Mouse (Mus musculus) left cerebral cortex, postnatal 25 days (tissue): ENCODE results near the gene Rad51d. TPM values are rescaled to one million over a fixed set of nuclear protein-coding genes. Genes with fewer than 3 reads are reported as not detected.
"Not testable (repeated sequence)": the region's sequence is repeated elsewhere in the genome, so short reads cannot be mapped to it uniquely, and the experiment has no call there.

Experiments used
- DNase-seq, 2 experiments: peaks; one replicate each; pipeline ENCODE4 v3.0.0; 2022; ENCODE audit warnings: low spot score in 2 of 2, mixed read lengths in 1 of 2
- intact Hi-C: fragments of 180-260 bp; cut with DNase I; formaldehyde crosslinking; loops from one replicate; pipeline ENCODE4 v1.15.1; 2025
- total RNA-seq, 2 experiments: library from RNA; stranded (reverse); gene quantifications; 2 replicates each; pipeline ENCODE4 v1.2.3; 2021

The Rad51d gene
- total RNA-seq, 2 experiments from 2014 or later: 14.1 to 16.6 TPM

DNA sequence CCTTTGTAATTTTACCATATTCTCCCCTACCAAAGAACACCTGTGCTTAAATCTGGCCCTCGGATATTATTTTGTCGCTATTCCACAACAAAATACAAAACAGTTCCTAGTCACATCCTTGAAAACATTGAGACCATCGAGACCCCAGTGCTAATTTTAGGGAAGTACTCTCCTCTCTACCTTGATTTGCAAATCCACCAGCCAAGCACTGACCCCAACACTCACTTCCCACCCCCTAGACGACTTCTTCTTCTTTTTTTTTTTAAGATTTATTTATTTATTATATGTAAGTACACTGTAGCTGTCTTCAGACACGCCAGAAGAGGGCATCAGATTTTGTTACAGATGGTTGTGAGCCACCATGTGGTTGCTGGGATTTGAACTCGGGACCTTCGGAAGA is 56.1 kb downstream of the Rad51d start:
- intact Hi-C loops: not testable (repeated sequence)

GRCm38 (mm10) chr11:82833929-82834328 is 56.5 kb downstream of the Rad51d start:
- no peak for DNase-seq
- intact Hi-C loops: no loop called here

More for the DNA sequence above, 56.1 kb downstream of the Rad51d start:
- not testable (repeated sequence) for DNase-seq

GRCm38 (mm10) chr11:82832402-82832801 is 58.0 kb downstream of the Rad51d start:
- DNase-seq, intact Hi-C loops: not testable (repeated sequence)

DNA sequence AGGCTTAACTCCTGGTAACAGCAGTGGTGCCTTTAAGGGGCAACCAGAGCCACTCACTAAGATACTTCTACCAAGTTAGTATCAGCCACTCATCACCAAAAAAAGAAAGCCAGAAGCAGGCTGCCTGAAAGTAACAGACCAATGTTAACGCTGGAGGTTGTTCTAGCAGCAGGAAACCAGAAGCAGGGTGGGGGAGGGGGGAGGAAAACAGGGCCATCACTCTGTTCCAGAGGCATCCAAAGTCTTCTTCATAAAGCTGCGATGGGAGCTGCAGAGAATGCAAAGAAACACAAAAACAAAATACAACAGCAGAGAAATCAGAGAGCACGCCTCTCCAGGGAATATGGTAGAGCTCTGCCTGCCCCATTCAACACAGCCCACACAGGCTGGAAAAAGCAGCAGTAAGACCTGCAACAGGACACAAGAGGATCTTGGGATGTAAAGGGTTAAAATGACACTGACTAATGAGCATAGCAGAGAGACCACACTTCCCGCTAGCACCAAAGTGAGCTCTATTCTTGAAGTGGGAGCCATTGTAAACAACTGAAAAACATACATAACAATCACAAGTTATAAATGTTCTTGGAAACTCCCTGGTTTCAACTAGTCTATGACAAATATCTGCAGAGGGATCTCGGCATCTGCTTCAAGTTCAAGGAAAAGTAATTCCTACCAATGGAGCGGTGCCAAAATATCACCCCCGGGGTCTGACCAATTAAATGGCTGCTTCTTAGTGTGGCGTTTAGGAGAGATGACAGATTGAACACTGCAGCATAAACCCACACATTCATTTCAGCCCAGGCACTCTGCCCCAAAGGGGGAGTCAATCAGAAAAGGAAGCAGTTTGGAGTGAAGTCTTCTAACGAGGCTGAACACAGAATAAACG is 59.2 kb downstream of the Rad51d start:
- intact Hi-C loops: no loop called here
- peak; percentile 17 for DNase-seq

DNA sequence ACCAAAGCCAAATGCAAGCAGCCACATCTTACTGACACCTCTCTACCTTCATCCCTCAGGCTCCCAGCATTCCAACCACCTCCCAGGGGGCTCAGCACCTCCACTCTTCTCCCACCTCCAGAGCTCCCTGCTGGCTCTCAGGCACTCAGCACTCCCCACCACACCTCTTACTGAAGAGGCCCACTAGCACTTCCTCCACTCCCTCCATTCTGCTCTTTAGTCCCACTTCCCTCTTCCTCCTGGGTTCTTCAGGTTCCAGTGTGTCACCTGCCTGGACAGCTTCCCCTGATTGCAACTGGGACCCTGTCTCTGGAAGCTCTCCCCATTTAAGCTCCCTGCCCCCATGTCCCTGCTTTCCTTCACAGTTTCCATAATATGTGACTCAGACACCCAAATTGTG is 63.6 kb downstream of the Rad51d start:
- DNase-seq: no peak
- intact Hi-C loops: no loop called here

Other genes with a start within 250 kb of the Rad51d start
- under 1 TPM in 1 of 2 experiments, not detected in 1; 0.25 TPM for gene Cct6b, start 126.3 kb downstream of the Rad51d start, total RNA-seq
- gene Zfp830, start 126.3 kb downstream of the Rad51d start, total RNA-seq: 10 to 100 TPM; 15.5 to 17.3 TPM
- gene Lig3, start 109.5 kb downstream of the Rad51d start, total RNA-seq: 10 to 100 TPM; 23.1 to 26.4 TPM
- gene Rffl, start 19.4 kb downstream of the Rad51d start, total RNA-seq: 1 to 10 TPM; 8.6 to 9.7 TPM
- not detected for gene Fndc8, start 1.5 kb upstream of the Rad51d start, total RNA-seq
- gene Nle1, start 17.8 kb upstream of the Rad51d start, total RNA-seq: 10 to 100 TPM; 32.3 to 32.8 TPM
- 1 to 10 TPM; 1.8 to 3.1 TPM for gene Unc45b, start 19.9 kb upstream of the Rad51d start, total RNA-seq
- 1 to 10 TPM; 4.4 to 4.5 TPM for gene Slfn5, start 60.7 kb upstream of the Rad51d start, total RNA-seq
- gene Slfn9, start 101.2 kb upstream of the Rad51d start, total RNA-seq: under 1 TPM; 0.48 to 0.57 TPM
- under 1 TPM; 0.50 to 0.87 TPM for gene Slfn8, start 130.2 kb upstream of the Rad51d start, total RNA-seq
- 1 to 10 TPM; 1.3 to 1.6 TPM for gene Slfn2, start 174.5 kb upstream of the Rad51d start, total RNA-seq
- gene Slfn1, start 226.2 kb upstream of the Rad51d start, total RNA-seq: not detected